Mouse (Mus musculus) layer of hippocampus, adult 2 months (tissue): Measurements from ENCODE around the gene Glyr1. TPM values are rescaled to one million over a fixed set of nuclear protein-coding genes. Genes with fewer than 3 reads are reported as not detected.

Experiments used
- DNase-seq, 2 experiments: peaks; one replicate each; pipeline ENCODE4 v3.0.0; 2022; ENCODE audit warnings: low spot score in 2 of 2
- H3K27ac ChIP-seq: fragments of 200-600 bp; 2 replicates; pipeline ENCODE4 v1.8.1; 2022
- H3K4me3 ChIP-seq: fragments of 200-600 bp; 2 replicates; pipeline ENCODE4 v1.8.1; 2022; ENCODE audit warnings: mild to moderate bottlenecking
- CTCF ChIP-seq: fragments of 200-600 bp; conservative IDR thresholded peaks from 2 replicates; pipeline ENCODE4 v1.8.1; 2022; ENCODE audit warnings: antibody characterized with exemption, mild to moderate bottlenecking, moderate library complexity
- total RNA-seq, 2 experiments: library from RNA; stranded (reverse); gene quantifications; 2 replicates each; pipeline ENCODE4 v1.2.3; 2021

Glyr1 gene
- total RNA-seq, 2 experiments from 2014 or later: 144 TPM

- no peak for DNase-seq
- no peak within 1 kb of the TSS for H3K27ac ChIP-seq
- no peak for TF ChIP-seq CTCF
- H3K4me3 ChIP-seq: no peak within 1 kb of the TSS
Measured at GRCm38 (mm10) chr16:5007067-5007466, 42.6 kb downstream of the Glyr1 start, which contains the start of gene Smim22. Gene Smim22, plus strand, starts transcription at chr16:5007288.

- TF ChIP-seq CTCF: no peak
- DNase-seq: no peak
- H3K4me3 ChIP-seq: no peak overlapping the region
Measured at GRCm38 (mm10) chr16:5000611-5001010, 49.1 kb downstream of the Glyr1 start.

GRCm38 (mm10) chr16:4998984-4999383 lies 50.7 kb downstream of the Glyr1 start:
- H3K27ac ChIP-seq: no peak overlapping the region
- no peak for TF ChIP-seq CTCF
- no peak overlapping the region for H3K4me3 ChIP-seq
- no peak for DNase-seq

More at GRCm38 (mm10) chr16:5000611-5001010, 49.1 kb downstream of the Glyr1 start:
- H3K27ac ChIP-seq: no peak overlapping the region

- TF ChIP-seq CTCF: no peak
- no peak for DNase-seq
- Histone ChIP-seq H3K27ac (no peak within 1 kb of the TSS), H3K4me3 (no peak within 1 kb of the TSS)
Measured at GRCm38 (mm10) chr16:4997553-4997952, 52.1 kb downstream of the Glyr1 start, which contains the start of gene Sept12. Gene Sept12, minus strand, starts transcription at chr16:4997852.

- no peak for TF ChIP-seq CTCF
- Histone ChIP-seq H3K4me3 (no peak overlapping the region), H3K27ac (no peak overlapping the region)
- DNase-seq: no peak
Measured at GRCm38 (mm10) chr16:4993276-4993675, 56.4 kb downstream of the Glyr1 start.

- TF ChIP-seq CTCF: no peak
- DNase-seq: no peak
- H3K4me3 ChIP-seq: no peak overlapping the region
Measured at GRCm38 (mm10) chr16:4984717-4985116, 64.9 kb downstream of the Glyr1 start.

GRCm38 (mm10) chr16:4979755-4980380 lies 69.8 kb downstream of the Glyr1 start:
- DNase-seq: no peak
- no peak overlapping the region for H3K4me3 ChIP-seq
- H3K27ac ChIP-seq: no peak overlapping the region
- TF ChIP-seq CTCF: peak; percentile 84

More at GRCm38 (mm10) chr16:4984717-4985116, 64.9 kb downstream of the Glyr1 start:
- H3K27ac ChIP-seq: no peak overlapping the region

- Histone ChIP-seq H3K4me3 (no peak overlapping the region), H3K27ac (peak overlapping the region; percentile 81)
- no peak for TF ChIP-seq CTCF
- DNase-seq: no peak
Measured at GRCm38 (mm10) chr16:4978275-4979051, 71.2 kb downstream of the Glyr1 start.

GRCm38 (mm10) chr16:4976180-4976579 lies 73.5 kb downstream of the Glyr1 start:
- Histone ChIP-seq H3K27ac (peak overlapping the region; percentile 72), H3K4me3 (no peak overlapping the region)
- no peak for DNase-seq
- TF ChIP-seq CTCF: no peak

GRCm38 (mm10) chr16:4974521-4974920 lies 75.1 kb downstream of the Glyr1 start:
- H3K4me3 ChIP-seq: no peak overlapping the region
- no peak overlapping the region for H3K27ac ChIP-seq
- DNase-seq: no peak
- TF ChIP-seq CTCF: no peak

- no peak for TF ChIP-seq CTCF
- Histone ChIP-seq H3K4me3 (no peak overlapping the region), H3K27ac (no peak overlapping the region)
- no peak for DNase-seq
Measured at GRCm38 (mm10) chr16:4971626-4972025, 78.0 kb downstream of the Glyr1 start.

- Histone ChIP-seq H3K27ac (no peak overlapping the region), H3K4me3 (no peak overlapping the region)
- TF ChIP-seq CTCF: no peak
- DNase-seq: no peak
Measured at GRCm38 (mm10) chr16:4969055-4969843, 80.4 kb downstream of the Glyr1 start.

- no peak overlapping the region for H3K4me3 ChIP-seq
- no peak overlapping the region for H3K27ac ChIP-seq
- no peak for TF ChIP-seq CTCF
- DNase-seq: no peak
Measured at GRCm38 (mm10) chr16:4968426-4968825, 81.2 kb downstream of the Glyr1 start.
